Mouse (Mus musculus): ENCODE measurements around the gene Gm19410. TPM values are rescaled to one million over a fixed set of nuclear protein-coding genes. Genes with fewer than 3 reads are reported as not detected.

Gm19410 gene
- polyA plus RNA-seq (2012; ENCODE audit: insufficient read depth, insufficient read length, missing spikeins) = not detected in 2 replicates

GRCm38 (mm10) chr8:35765499-35766193 lies at the start of gene Gm19410:
TSS of gene Gm19410 (plus strand) at chr8:35765790.
- H3K4me3 ChIP-seq (ENCODE audit: insufficient read depth, low read depth, low read length) = no peak within 1 kb of the TSS
- no peak within 1 kb of the TSS for H3K27ac ChIP-seq (replicated peaks; ENCODE audit: low read depth, low read length)
- H3K4me1 ChIP-seq (ENCODE audit: control insufficient read depth, insufficient read depth, insufficient read length, low read length) = no peaks in the 10 kb centered on the region; the same call in 1 of the 2 replicates

DNA sequence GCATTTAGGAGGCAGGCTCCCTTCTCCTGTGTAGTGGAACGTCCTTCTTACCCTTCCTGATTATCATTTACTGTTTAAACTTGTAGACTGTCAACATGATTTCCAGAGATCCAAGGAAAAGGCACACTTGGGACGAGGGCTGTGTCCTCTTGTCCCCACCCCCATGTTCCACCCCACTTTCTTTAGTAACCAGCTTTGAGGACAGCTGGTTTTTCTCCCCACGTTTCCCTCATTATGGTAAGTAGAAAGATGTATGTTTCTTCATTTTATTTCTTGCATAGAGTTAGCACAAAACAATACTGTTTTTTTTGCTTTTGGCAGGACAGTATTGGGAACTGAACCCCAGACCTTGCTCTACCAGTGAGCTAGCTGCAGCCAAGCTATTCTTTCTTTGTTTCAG lies 34.8 kb upstream of the Gm19410 start:
- Histone ChIP-seq H3K4me3 (ENCODE audit: insufficient read depth, low read depth, low read length) (no peak overlapping the region), H3K4me1 (ENCODE audit: control insufficient read depth, insufficient read depth, insufficient read length, low read length) (no peaks in the 10 kb centered on the region), H3K27ac (replicated peaks; ENCODE audit: low read depth, low read length) (no peak overlapping the region)

DNA sequence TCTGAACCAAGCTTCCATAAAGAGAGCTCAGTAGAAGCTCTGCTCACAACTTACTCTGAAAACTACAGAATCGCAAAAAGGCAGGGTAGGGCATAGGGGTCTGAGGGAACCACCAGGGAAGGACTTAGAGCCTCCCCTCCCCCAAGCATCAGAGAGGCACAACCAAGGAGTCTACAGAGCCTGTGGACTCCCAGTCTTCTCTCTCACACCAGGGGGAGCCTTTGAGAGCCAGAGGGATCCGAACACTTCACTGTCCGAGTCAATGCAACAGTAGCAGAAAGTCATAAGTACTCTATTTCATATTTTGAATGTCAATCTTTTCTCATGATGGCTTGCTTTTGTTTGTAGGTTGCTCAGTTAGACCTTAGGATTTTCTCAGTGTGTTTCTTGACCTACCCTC lies 30.2 kb upstream of the Gm19410 start:
- Histone ChIP-seq H3K27ac (replicated peaks; ENCODE audit: low read depth, low read length) (no peak overlapping the region), H3K4me1 (ENCODE audit: control insufficient read depth, insufficient read depth, insufficient read length, low read length) (no peaks in the 10 kb centered on the region), H3K4me3 (ENCODE audit: insufficient read depth, low read depth, low read length) (no peak overlapping the region)

- H3K4me3 ChIP-seq (ENCODE audit: insufficient read depth, low read depth, low read length) = no peak overlapping the region
- no peaks in the 10 kb centered on the region for H3K4me1 ChIP-seq (ENCODE audit: control insufficient read depth, insufficient read depth, insufficient read length, low read length)
- H3K27ac ChIP-seq (replicated peaks; ENCODE audit: low read depth, low read length) = no peak overlapping the region
Measured at GRCm38 (mm10) chr8:35756202-35756601, 9.4 kb upstream of the Gm19410 start.

GRCm38 (mm10) chr8:35765020-35765419 lies 570 bp upstream of the Gm19410 start:
- H3K4me3 ChIP-seq (ENCODE audit: insufficient read depth, low read depth, low read length) = no peak overlapping the region
- H3K4me1 ChIP-seq (ENCODE audit: control insufficient read depth, insufficient read depth, insufficient read length, low read length) = no peaks in the 10 kb centered on the region; the same call in 1 of the 2 replicates
- H3K27ac ChIP-seq (replicated peaks; ENCODE audit: low read depth, low read length) = no peak overlapping the region

- H3K4me1 ChIP-seq (ENCODE audit: control insufficient read depth, insufficient read depth, insufficient read length, low read length) = no peaks in the 10 kb centered on the region
- no peak overlapping the region for H3K27ac ChIP-seq (replicated peaks; ENCODE audit: low read depth, low read length)
- no peak overlapping the region for H3K4me3 ChIP-seq (ENCODE audit: insufficient read depth, low read depth, low read length)
Measured at GRCm38 (mm10) chr8:35773508-35773907, 7.9 kb downstream of the Gm19410 start.

Measured in brown adipose tissue, adult 24 weeks (tissue).